Mouse (Mus musculus): ENCODE results near the gene Zcwpw1.
A peak's percentile ranks its signal among the peaks of the same experiment; 100 is the strongest.

Gene Zcwpw1

DNA sequence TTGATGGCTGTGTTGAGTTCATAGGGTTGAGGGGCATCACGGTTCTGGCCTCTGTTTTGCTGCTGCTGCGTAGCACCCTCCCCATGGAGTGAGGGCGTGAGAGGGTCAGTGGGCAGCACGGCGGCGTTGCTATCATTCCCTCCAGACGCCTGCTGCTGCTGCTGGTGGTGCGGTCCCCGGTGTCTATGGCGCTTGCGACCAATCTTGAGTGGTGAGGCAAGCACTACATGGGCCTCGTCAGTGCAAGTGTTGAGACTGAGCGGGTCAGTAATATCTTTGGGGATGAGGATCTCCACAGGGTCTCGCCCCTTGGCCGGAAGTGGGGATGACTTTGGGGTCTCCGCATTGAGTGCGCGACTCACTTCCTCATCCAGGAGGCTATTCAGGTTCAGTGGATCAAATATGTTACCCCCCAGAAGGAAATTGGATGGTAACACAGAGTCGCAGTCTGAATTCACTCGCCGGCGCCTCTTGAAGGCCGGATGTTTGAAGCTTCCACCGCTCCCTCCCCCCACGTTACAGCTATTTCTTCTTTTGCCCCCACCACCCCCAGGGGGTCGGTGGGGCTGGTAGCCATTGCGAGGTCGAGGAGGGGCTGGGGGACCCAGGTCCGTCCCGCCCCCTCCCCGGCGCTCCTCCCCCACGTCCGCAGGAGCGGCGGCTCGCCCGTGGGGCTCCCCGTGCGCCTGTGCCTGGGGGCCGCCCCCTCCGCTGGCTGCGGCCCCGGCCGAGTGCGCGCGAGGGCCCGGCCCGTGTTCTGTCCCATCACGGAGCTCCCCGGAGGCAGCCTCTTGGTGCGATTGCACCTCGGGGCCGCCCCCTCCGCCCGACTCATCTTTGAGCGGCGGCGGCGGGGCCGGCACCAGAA, 2.2 kb upstream of the Zcwpw1 start:
- DNase-seq = peak; percentile 38 to 78

- DNase-seq = peak; percentile 99
Observed at GRCm38 (mm10) chr5:137786109-137786942, 1.3 kb upstream of the Zcwpw1 start.

- peak; percentile 15 to 43 for DNase-seq
Observed at GRCm38 (mm10) chr5:137788171-137788570, 573 bp downstream of the Zcwpw1 start.

DNA sequence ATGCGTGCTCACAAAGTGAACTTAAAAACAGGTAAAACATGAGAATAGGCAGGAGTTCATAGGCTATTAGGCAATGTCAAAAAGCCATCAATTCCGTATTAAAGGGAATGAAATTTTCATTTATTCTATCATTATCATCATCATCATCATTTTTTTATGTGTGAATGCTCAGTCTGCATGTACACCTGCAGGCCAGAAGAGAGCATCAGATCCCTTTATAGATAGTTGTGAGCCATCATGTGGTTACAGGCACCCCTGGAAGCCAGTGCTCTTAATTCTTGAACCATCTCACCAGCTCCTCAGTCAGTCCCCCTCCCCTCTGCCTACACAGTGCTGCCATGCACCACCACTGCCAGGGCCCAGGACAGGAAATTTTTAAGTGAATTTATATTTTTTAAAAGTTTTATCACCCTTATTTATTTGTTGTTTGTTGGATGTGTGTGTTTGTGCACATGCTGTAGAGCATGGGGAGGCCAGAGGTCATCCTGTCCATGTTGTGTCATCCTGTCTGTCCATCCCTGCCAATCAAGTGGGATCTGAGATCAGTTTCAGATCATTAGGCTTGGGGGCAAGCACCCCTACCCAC, 1.4 kb downstream of the Zcwpw1 start:
- DNase-seq = no peak

DNA sequence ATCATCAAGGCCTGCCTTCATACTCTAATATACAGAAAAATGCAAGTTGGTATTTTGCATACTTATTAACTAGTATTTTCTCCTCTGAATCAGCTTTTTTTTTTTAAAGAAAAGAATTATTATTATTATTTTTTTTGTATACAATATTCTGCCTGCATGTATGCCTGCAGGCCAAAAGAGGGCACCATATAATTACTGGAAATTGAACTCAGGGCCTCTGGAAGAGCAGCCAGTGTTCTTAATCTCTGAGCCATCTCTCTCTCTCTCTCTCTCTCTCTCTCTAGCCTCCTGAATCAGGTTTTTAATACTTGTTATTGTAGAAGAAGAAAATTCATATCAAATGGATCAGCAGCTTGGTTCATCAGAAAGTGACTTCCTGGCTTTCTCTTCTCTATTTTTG, 4.0 kb downstream of the Zcwpw1 start:
- no peak for DNase-seq

DNA sequence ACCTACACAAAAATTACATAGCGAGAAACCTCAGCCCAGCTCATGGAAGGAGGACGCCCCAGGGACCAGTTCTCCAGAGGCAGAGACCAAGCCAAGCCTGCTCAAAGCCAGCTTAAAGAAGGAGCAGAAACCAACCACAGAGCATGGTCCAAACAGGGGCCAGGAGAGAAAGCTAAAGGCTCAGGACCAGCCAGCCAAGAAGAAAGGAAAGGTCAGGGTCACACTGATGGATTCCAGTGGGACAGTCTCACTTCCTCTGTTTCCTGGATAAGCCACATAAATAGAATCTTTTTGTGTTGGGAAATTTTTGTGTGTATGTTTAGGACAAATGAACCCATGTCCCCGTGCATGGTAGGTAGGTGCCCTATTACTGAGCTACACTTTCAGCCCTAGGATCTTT, 9.0 kb downstream of the Zcwpw1 start:
- no peak for DNase-seq

- DNase-seq = no peak
Observed at GRCm38 (mm10) chr5:137800917-137801316, 13.3 kb downstream of the Zcwpw1 start.

GRCm38 (mm10) chr5:137806158-137806557, 18.6 kb downstream of the Zcwpw1 start:
- no peak for DNase-seq

- no peak for DNase-seq
Observed at GRCm38 (mm10) chr5:137808316-137808715, 20.7 kb downstream of the Zcwpw1 start.

DNA sequence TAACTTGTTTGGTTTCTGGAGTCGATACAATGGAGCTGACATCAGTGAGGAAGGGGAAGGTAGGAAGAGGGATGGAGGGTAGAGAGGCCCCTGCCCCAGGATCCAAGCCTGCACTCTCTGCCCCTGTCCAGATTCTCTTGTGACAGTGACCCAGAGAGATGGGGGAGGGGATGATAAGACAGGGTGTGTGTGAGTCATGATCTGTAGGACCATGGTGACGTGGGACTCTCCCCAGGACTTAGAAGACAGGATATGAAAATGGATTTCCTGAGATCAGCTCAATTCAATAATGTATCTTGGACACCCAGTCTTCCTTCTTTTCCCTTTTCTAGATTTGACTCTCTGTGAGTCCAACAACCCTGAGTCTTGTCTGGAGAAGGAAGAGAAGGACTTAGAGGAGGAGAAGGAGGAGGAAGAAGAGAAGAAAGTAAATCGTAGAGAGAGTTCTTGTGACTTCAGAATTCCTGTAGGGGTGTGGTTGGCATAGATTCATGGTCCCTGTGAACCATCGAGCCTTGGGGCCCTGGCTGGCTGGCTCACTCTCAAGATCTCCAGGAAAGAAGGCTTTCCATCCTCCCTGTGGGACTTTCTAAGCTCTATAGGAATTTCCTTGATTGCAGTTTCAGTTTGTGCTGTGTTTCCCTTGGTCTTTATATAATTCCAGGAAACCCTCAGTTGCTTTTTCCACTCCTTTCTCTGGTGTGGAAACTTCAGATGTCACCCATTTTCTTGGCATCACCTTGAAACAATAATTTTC, 30.0 kb downstream of the Zcwpw1 start:
- no peak for DNase-seq

DNA sequence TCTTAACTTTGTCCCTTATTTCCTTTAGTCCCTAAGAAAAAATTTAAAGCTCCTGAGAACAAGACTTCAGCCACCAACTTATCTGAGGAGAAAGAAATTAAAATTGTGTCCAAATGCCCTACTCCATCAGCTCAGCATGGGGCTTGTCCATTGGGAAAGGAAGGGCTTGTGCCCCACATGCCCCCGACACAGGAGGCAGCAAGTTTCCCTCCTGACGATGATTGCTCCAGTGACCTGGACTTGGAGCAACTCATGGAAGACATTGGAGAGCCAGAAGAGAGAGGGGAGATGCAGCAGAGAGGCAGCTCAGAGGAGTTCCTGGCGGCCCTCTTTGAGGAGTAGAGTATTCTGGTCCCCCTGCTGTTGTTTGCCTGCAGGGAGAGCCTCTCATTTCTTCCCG, 34.5 kb downstream of the Zcwpw1 start:
- no peak for DNase-seq

DNA sequence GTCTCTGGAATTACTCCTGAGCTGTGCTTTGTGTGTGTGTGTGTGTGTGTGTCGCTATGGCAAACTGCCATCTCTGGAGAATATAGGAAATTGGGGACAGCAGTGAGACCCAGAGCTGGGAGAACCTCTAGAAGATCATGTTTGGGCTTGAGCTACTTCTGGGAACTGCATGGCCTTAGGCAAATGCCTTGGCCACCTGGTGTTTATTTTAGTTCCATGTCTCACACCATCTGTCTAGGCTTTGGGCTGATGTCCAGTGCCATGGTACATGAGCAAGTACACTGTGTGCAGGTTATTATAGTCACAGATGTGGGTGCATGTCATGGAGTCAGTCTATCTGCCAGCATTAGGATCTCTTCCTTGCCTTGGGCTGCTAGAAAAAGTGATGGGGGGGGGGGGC, 35.0 kb downstream of the Zcwpw1 start:
- no peak for DNase-seq

DNA sequence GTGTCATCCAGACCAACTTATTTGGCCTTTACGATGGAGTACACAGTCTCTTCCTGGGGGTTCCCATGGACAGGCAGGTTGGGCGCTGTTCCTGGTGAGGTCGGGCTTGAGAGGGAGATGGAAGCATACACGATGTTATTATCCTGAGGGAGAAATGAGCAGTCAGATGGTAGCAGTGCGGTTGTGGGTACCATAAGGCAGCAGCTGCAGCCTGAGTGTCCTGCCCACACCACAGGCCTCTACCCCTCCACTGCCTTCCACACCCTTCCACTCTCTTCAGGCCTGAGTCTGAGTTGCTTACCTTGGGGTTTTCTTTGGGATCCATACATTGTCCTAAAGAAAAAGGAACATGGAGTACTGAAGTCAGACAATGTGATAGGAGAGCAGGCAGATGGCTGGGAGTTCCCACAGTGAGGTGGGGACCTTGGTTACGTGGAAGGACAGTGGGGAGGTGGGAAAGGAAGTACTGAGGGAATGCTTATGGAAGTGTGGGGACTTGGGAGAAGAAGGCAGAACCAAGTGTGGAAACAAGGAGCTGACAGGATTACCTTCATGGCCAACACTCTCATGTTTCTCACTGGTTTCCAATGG, 36.0 kb downstream of the Zcwpw1 start:
- no peak for DNase-seq

DNA sequence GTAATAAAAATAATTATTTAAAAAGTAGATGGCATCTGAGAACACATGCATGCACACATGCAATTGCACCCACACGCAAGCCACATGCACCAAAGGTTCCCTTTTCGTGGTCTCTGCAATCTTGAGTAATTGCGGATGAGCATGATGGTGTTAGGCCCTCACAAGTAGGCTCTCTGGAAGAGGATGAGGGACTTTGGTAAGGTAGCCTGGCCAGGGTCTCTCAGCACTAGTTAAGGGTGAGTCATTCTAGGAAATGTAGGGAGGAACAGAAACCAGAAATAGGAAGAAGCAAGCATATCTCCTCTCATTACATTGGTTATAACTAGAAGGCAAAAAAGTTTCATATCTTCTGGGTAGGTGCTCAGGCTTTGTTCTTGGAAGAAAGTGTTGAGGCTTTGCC, 37.4 kb downstream of the Zcwpw1 start:
- DNase-seq = no peak

- DNase-seq = no peak
Observed at GRCm38 (mm10) chr5:137825971-137826370, 38.4 kb downstream of the Zcwpw1 start.

GRCm38 (mm10) chr5:137826421-137826820, 38.8 kb downstream of the Zcwpw1 start:
- no peak for DNase-seq

- DNase-seq = peak; percentile 29 to 34
Observed at GRCm38 (mm10) chr5:137828694-137829093, 41.1 kb downstream of the Zcwpw1 start.

- DNase-seq = no peak
Observed at GRCm38 (mm10) chr5:137830238-137830637, 42.6 kb downstream of the Zcwpw1 start.

DNA sequence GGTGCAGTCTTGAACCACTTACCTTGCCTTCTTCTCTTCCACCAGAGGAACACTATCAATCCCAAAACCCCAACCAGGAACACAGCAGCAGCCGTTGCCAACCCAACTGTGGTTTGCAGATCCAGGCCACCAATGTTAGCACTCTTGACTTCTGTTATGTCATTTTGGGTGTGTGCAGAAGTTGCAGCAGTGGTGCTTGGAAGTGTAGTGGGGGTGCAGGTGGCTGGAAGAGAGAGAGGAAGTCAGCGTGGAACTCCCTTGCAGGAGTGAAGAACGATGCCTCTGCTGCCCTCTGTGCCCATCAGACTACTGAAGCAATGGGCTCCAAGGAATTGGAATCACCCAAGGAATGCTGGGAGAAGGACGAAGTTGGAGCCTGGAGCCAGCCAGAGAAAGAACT, 43.5 kb downstream of the Zcwpw1 start:
- peak in 1 of 2 experiments; percentile 26 for DNase-seq

GRCm38 (mm10) chr5:137831506-137831905, 43.9 kb downstream of the Zcwpw1 start:
- peak in 1 of 2 experiments; percentile 25 for DNase-seq

DNA sequence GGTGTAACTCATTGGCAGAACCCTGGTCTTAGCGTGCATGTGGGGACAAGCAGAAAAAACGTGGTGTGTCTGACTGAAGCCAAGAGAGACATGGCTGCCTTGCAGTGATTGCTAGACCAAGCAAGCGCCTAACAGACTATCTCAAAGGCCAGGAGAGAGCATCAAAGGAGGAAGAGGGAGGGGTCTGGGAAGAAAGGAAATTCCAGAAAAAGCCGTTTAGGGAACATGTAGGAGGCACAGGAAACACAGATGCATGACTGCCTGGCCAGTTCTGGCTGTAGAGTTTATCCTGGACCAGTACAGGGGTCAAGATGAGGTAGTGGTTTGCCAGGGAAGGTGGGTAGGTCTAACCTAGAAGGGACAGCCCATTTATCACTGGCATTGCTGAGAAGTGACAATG, 45.9 kb downstream of the Zcwpw1 start:
- no peak for DNase-seq

DNA sequence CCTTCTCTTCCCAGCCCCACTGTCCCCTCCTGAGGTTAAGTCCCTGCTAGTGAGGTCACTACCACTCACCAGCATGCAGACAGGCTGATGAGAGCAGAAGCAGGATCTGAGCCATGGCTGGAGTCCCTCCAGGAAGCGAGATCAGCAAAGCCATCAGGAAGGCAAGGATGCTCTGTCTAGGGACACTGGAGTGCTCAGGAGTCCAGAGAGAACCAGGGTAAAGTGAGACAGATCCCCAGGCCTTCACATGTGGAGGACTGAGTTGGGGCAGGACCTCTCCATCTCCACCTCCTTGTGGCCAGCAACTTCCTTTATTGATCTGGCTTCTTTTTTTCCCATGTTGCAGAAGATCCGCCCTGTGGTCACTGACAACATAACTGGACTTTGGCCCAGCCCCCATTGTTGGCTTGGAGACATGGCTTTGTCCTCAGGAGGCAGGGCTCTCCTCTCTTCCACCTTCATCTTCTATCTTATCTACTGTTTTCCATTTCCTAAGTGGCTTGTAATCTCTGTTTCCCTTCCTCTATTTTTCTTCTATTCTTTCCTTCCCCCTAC, 48.4 kb downstream of the Zcwpw1 start, which contains the start of gene Pilra:
Pilra (minus strand) TSS at position 316 of the 555 bp plus-strand sequence.
- DNase-seq = peak; percentile 27 to 35

Data from lung, postnatal 4 days (tissue).